Mouse (Mus musculus) embryonic facial prominence, embryonic 12.5 days (tissue): ENCODE results near the gene Arhgap21. TPM values are rescaled to one million over a fixed set of nuclear protein-coding genes. Genes with fewer than 3 reads are reported as not detected.

ENCODE experiments used
- ATAC-seq: fragments of 200-750 bp; cut with Nextera tagmentation; 2 replicates; pipeline ENCODE4 v1.8.0; 2017; ENCODE audit not compliant: insufficient number of reproducible peaks, insufficient read depth, low FRiP score, low TSS enrichment
- H3K27ac ChIP-seq: fragments of 300-500 bp; sonication (generic); 2 replicates; pipeline ENCODE4 v1.5.1; 2016; ENCODE audit warnings: mild to moderate bottlenecking
- H3K27me3 ChIP-seq: fragments of 300-500 bp; sonication (generic); 2 replicates; pipeline ENCODE4 v1.6.1; 2016; ENCODE audit warnings: mild to moderate bottlenecking, moderate library complexity
- H3K36me3 ChIP-seq: fragments of 300-500 bp; sonication (generic); 2 replicates; pipeline ENCODE4 v1.6.1; 2016; ENCODE audit warnings: mild to moderate bottlenecking
- H3K4me1 ChIP-seq: fragments of 300-500 bp; sonication (generic); 2 replicates; pipeline ENCODE4 v1.6.1; 2016
- H3K4me2 ChIP-seq: fragments of 300-500 bp; sonication (generic); replicated peaks from 2 replicates; pipeline ENCODE4 v1.6.1; 2016; ENCODE audit warnings: mild to moderate bottlenecking, moderate library complexity
- H3K4me3 ChIP-seq: fragments of 300-500 bp; sonication (generic); 2 replicates; pipeline ENCODE4 v1.5.1; 2016; ENCODE audit warnings: mild to moderate bottlenecking
- H3K9ac ChIP-seq: fragments of 300-500 bp; sonication (generic); 2 replicates; pipeline ENCODE4 v1.6.1; 2016; ENCODE audit warnings: mild to moderate bottlenecking, moderate library complexity
- H3K9me3 ChIP-seq: fragments of 300-500 bp; sonication (generic); 2 replicates; pipeline ENCODE4 v1.6.1; 2016; ENCODE audit warnings: mild to moderate bottlenecking, moderate library complexity
- WGBS: fragments of 180-500 bp; shearing (Covaris S2); methylation state at CpG from one replicate; pipeline ENCODE4 v1.1.7; 2016; 5-methylcytosine and 5-hydroxymethylcytosine counted together
- polyA plus RNA-seq: library from polyadenylated mRNA; unstranded; fragments of >200 nt; fragmentation: Nextera tagmentation; extraction: Ambion mirVana; gene quantifications from 2 replicates; pipeline ENCODE4 v1.2.1, GENCODE M21; 2016

The Arhgap21 gene
- polyA plus RNA-seq, 1 experiment from 2014 or later: 15.9 TPM

DNA sequence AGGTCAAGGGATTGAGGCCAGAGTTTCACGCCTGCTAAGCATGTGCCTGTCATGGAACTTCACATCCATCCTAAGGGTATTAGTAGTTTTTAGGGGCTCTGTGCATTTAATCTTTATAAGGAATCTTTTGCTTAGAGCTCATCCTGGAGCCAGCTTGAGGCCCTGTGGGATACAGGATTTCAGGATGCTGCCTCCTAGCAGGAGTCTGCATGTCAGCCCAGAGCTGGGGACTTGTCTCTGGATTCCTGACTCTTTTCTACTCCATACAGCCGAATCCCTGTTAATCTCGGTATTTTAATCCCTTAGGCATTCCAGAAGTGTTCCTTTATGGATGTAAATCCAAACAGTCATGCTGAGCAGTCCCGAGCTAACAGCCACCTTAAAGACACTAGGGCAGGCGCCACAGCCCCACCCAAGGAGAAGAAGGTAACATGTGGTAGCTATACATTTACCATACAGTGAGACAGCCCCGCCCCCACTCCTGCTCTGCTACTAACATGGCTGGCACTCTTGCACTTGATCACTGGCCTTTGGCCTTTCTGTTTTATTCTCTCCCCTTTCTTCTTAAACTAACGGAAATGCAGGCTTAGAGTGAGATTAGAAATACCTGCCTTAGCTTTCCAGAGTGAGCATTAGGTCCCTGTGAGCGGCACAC, 167.3 kb downstream of the Arhgap21 start:
- ATAC-seq: no peak
- H3K9me3 ChIP-seq: no peaks in the 10 kb centered on the region
- no peak overlapping the region for H3K4me2 ChIP-seq
- no peaks in the 10 kb centered on the region for H3K4me1 ChIP-seq
- 80% methylated on average over 8 of the region's 8 CpGs for WGBS
- no peak overlapping the region for H3K9ac ChIP-seq
- H3K4me3 ChIP-seq: no peak overlapping the region
- H3K27ac ChIP-seq: no peak overlapping the region
- peaks cover 18% of the 10 kb centered on the region for H3K36me3 ChIP-seq
- H3K27me3 ChIP-seq: no peaks in the 10 kb centered on the region

Other genes starting within 250 kb of the Arhgap21 start
- gene Enkur, start 236.5 kb upstream of the Arhgap21 start, polyA plus RNA-seq: 0.54 TPM in 1 of 2 replicates, not detected in the other
- 8.6 and 9.0 TPM in 2 replicates for gene Thnsl1, start 236.8 kb upstream of the Arhgap21 start, polyA plus RNA-seq